Mouse (Mus musculus) thymus, adult 2 months (tissue): ENCODE data around the gene Ssu72.

Source experiments
- CTCF ChIP-seq: fragments of 200-500 bp; IDR thresholded peaks from 2 replicates; pipeline ENCODE4 v1.5.1; 2012; ENCODE audit warnings: mild to moderate bottlenecking, control low read depth, low read length, moderate library complexity, borderline replicate concordance; ENCODE audit not compliant: control insufficient read depth, poor library complexity, insufficient read depth; ENCODE audit errors: extremely low read depth
- POLR2A ChIP-seq: fragments of 200-500 bp; IDR thresholded peaks from 2 replicates; pipeline ENCODE4 v1.6.1; 2012; ENCODE audit warnings: mild to moderate bottlenecking, low read length, control low read depth, moderate library complexity; ENCODE audit not compliant: control insufficient read depth, poor library complexity, insufficient read depth; ENCODE audit errors: extremely low read depth

DNA sequence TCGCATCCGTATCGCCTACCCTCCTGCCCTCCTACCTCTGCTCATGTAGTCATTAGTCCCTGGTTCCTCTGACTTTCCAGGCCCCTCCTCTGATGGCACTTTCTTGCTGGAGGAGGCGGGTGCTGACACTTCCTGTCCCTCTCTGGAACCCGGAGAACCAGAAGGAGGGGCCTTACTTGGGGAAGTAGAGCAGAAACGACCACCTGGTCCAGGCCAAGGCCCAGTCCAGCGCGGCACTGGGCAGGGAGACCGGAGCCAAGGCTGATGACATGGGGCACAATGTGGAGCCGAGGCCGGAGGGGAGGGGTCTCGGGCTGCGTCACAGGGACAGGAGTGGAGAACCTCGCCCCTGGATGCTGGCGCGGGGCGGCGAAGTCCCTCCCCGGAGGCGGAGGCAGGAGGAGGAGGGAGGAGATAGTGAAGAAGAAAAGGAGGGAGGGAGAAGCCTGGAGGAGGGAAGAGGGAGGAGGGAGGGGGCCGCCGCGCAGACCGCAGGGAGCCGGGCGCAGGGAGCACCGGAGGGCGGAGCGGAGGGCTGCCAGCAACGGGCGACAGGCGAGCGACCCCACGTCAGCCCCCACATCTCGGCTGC, 29.8 kb downstream of the Ssu72 start, which contains the start of gene Tmem240:
- no peak; the same call in none of the 2 replicates for TF ChIP-seq CTCF
- peak; percentile 65 for TF ChIP-seq POLR2A
